In the genomic region with DNA sequence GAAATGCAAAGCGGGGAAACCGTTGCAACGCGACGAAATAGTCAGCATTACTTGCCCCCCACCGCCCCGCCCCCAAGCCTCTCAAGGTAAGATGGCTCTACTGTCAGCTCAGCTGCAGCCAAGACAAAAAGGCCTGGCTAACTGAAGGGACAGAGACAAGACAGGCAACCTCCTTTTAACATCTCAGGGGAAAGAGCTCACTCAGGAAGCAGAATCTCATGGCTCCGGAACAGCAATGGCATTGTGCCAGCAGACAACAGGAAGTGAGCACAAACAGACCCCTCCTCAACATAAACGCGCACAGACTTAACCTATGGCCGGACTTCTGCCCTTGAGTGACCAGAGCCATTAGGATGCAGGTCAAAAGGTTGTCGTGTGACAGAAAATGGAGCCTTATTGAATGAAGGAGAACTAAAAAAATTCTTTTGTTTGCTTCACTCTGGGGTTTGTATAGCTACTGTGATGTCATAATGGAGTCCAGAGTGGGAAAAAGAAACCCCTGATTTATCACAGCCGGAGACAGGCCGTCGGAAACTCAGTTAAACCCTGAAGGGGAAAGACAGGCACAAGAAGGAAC, we compare ENCODE assay signal across 8 mouse cellular contexts.
DNase-seq lines count a peak whose midpoint lies in the region; ATAC-seq and TF ChIP-seq lines count a peak whose summit lies in the region.

No protein-coding gene starts in this region.

- ATAC-seq in limb, embryonic 15.5 days (ENCODE audit: insufficient number of reproducible peaks, low FRiP score, low TSS enrichment, low read depth): no peak
- no peak; the same call in 1 of the 2 replicates for ATAC-seq in neural tube, embryonic 15.5 days (ENCODE audit: low FRiP score)

- 0 out of 2 replicates have a peak overlapping the region, but pooled peaks have one; percentile 2 for H3K4me2 ChIP-seq in limb, embryonic 15.5 days
- peak overlapping the region; percentile 50 for H3K4me2 ChIP-seq in neural tube, embryonic 15.5 days

- intact Hi-C loops in gastrocnemius, adult 2 months (cut with DNase I): no loop called here

- H3K9ac ChIP-seq in limb, embryonic 15.5 days: no peak overlapping the region
- 0 out of 2 replicates have a peak overlapping the region, but pooled peaks have one; percentile 14 for H3K9ac ChIP-seq in neural tube, embryonic 15.5 days (replicated peaks)

- peaks cover 57% of the 10 kb centered on the region for H3K4me1 ChIP-seq in hindbrain, embryonic 10.5 days (replicated peaks)
- H3K4me1 ChIP-seq in limb, embryonic 15.5 days: peaks cover 26% of the 10 kb centered on the region
- peaks cover 39% of the 10 kb centered on the region for H3K4me1 ChIP-seq in neural tube, embryonic 15.5 days

- 13% methylated on average over 15 of the region's 15 CpGs for WGBS in hindbrain, embryonic 10.5 days
- WGBS in limb, embryonic 15.5 days: 34% methylated on average over 15 of the region's 15 CpGs
- WGBS in neural tube, embryonic 15.5 days: 12% methylated on average over 15 of the region's 15 CpGs

- no peaks in the 10 kb centered on the region for H3K9me3 ChIP-seq in hindbrain, embryonic 10.5 days
- H3K9me3 ChIP-seq in limb, embryonic 15.5 days: no peaks in the 10 kb centered on the region
- H3K9me3 ChIP-seq in neural tube, embryonic 15.5 days (replicated peaks): no peaks in the 10 kb centered on the region

- peak overlapping the region; percentile 32 for H3K4me3 ChIP-seq in hindbrain, embryonic 10.5 days
- no peak overlapping the region for H3K4me3 ChIP-seq in limb, embryonic 15.5 days
- peak overlapping the region; percentile 18 for H3K4me3 ChIP-seq in neural tube, embryonic 15.5 days (replicated peaks)
- no peak overlapping the region for H3K4me3 ChIP-seq in gastrocnemius, adult 2 months

- TF ChIP-seq CTCF in gastrocnemius, adult 2 months (IDR thresholded peaks at IDR 0.05): no peak

- H3K27me3 ChIP-seq in hindbrain, embryonic 10.5 days (ENCODE audit: insufficient read depth, poor library complexity, severe bottlenecking): peaks cover 19% of the 10 kb centered on the region
- no peaks in the 10 kb centered on the region for H3K27me3 ChIP-seq in limb, embryonic 15.5 days
- peaks cover 5% of the 10 kb centered on the region; the same call in 1 of the 2 replicates for H3K27me3 ChIP-seq in neural tube, embryonic 15.5 days (replicated peaks)

- H3K36me3 ChIP-seq in hindbrain, embryonic 10.5 days: no peaks in the 10 kb centered on the region
- no peaks in the 10 kb centered on the region for H3K36me3 ChIP-seq in limb, embryonic 15.5 days
- no peaks in the 10 kb centered on the region for H3K36me3 ChIP-seq in neural tube, embryonic 15.5 days

- peak; percentile 7 for DNase-seq in adrenal gland, adult 2 months
- no peak for DNase-seq in adrenal gland, adult 8-10 months
- peak; percentile 52 for DNase-seq in R1 (ENCODE audit: low read depth, low spot score)
- peak; percentile 74 for DNase-seq in hindbrain, embryonic 10.5 days (ENCODE audit: low spot score)
- no peak for DNase-seq in cerebellum, adult 9-11 months
- DNase-seq in gastrocnemius, adult 2 months: no peak

- H3K27ac ChIP-seq in hindbrain, embryonic 10.5 days: peak overlapping the region; percentile 85
- H3K27ac ChIP-seq in limb, embryonic 15.5 days: no peak overlapping the region
- H3K27ac ChIP-seq in neural tube, embryonic 15.5 days (replicated peaks): peak overlapping the region; percentile 38; the same call in 1 of the 2 replicates
- no peak overlapping the region for H3K27ac ChIP-seq in gastrocnemius, adult 2 months

Comparison
In these comparisons a context has a peak if more than half of its experiments do, and no peak if none do; other contexts are left out.
1. DNase-seq: peak in adrenal gland, adult 2 months (single experiment), R1 (single experiment) and hindbrain, embryonic 10.5 days (single experiment); none in adrenal gland, adult 8-10 months (single experiment), cerebellum, adult 9-11 months (single experiment) and gastrocnemius, adult 2 months (single experiment).
2. H3K27ac ChIP-seq: peak in hindbrain, embryonic 10.5 days (single experiment) and neural tube, embryonic 15.5 days (single experiment); none in limb, embryonic 15.5 days (single experiment) and gastrocnemius, adult 2 months (single experiment).
3. H3K4me3 ChIP-seq: peak in hindbrain, embryonic 10.5 days (single experiment) and neural tube, embryonic 15.5 days (single experiment); none in limb, embryonic 15.5 days (single experiment) and gastrocnemius, adult 2 months (single experiment).